Mouse (Mus musculus): ENCODE results near the gene Inip.

- TF ChIP-seq CTCF (IDR thresholded peaks at IDR 0.05; ENCODE audit: extremely low read depth, insufficient read length, insufficient replicate concordance, low read depth, low read length) (no peak), POLR2A (IDR thresholded peaks at IDR 0.05; ENCODE audit: low read depth, low read length) (no peak)
Observed at GRCm38 (mm10) chr4:59757452-59758435, 43.6 kb downstream of the Inip start.

All from small intestine, adult 2 months (tissue).